Mouse (Mus musculus) heart, embryonic 16.5 days (tissue): ENCODE data around the gene Tmem182. TPM values are rescaled to one million over a fixed set of nuclear protein-coding genes. Genes with fewer than 3 reads are reported as not detected.

Experiments
- ATAC-seq: fragments of 200-750 bp; cut with Nextera tagmentation; replicated peaks from 2 replicates; pipeline ENCODE4 v1.8.0; 2017; ENCODE audit warnings: moderate number of reproducible peaks; ENCODE audit not compliant: insufficient read depth, low FRiP score; ENCODE audit errors: extremely low read depth
- H3K27ac ChIP-seq: fragments of 300-500 bp; sonication (generic); 2 replicates; pipeline ENCODE4 v1.5.1; 2014; ENCODE audit warnings: mild to moderate bottlenecking, low read length, control low read depth, moderate library complexity
- H3K27me3 ChIP-seq: fragments of 300-500 bp; sonication (generic); 2 replicates; pipeline ENCODE4 v1.6.1; 2014; ENCODE audit warnings: low read length, mixed read lengths; ENCODE audit not compliant: control insufficient read depth, insufficient read depth
- H3K36me3 ChIP-seq: fragments of 300-500 bp; sonication (generic); 2 replicates; pipeline ENCODE4 v1.6.1; 2014; ENCODE audit not compliant: control insufficient read depth, insufficient read depth
- H3K4me1 ChIP-seq: fragments of 300-500 bp; sonication (generic); 2 replicates; pipeline ENCODE4 v1.6.1; 2014; ENCODE audit warnings: low read length, mixed read lengths; ENCODE audit not compliant: control insufficient read depth, insufficient read depth
- H3K4me2 ChIP-seq: fragments of 300-500 bp; sonication (generic); 2 replicates; pipeline ENCODE4 v1.6.1; 2014; ENCODE audit warnings: low read depth, mild to moderate bottlenecking, control low read depth, low read length
- H3K4me3 ChIP-seq: fragments of 300-500 bp; sonication (generic); 2 replicates; pipeline ENCODE4 v1.5.1; 2014; ENCODE audit warnings: mild to moderate bottlenecking, control low read depth, low read length
- H3K9ac ChIP-seq: fragments of 300-500 bp; sonication (generic); 2 replicates; pipeline ENCODE4 v1.6.1; 2014; ENCODE audit warnings: low read length, control low read depth
- H3K9me3 ChIP-seq: fragments of 300-500 bp; sonication (generic); replicated peaks from 2 replicates; pipeline ENCODE4 v1.6.1; 2016; ENCODE audit warnings: low read length; ENCODE audit not compliant: control insufficient read depth
- WGBS: fragments of 180-500 bp; shearing (Covaris S2); extraction: QIAGEN DNeasy Blood & Tissue Kit; methylation state at CpG from one replicate; pipeline ENCODE4 v1.1.7; 2014; 5-methylcytosine and 5-hydroxymethylcytosine counted together
- polyA plus RNA-seq: library from polyadenylated mRNA; unstranded; fragments of >200 nt; fragmentation: Nextera tagmentation; extraction: Ambion mirVana; gene quantifications from 2 replicates; pipeline ENCODE4 v1.2.1, GENCODE M21; 2015

The Tmem182 gene
- polyA plus RNA-seq, 1 experiment from 2014 or later = 58.2 TPM

DNA sequence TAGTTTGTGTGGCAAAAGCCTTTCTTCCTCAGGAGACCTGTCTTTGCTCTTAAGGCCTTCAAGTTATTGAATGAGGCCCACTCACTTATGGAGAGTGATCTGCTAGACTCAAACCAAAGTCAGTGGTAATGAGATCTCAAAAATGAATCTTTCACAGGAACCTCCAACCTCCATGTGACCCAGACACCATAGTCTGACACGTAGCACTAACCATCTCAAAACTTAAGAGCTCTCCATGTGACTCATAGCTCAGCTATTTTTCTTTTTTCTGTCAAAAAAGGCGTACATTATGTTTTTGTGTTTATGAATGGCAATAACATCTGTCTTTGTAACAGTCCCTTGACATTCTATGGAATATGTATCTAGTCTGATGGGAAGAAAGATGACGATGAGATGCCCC lies 3.2 kb downstream of the Tmem182 start:
- Histone ChIP-seq H3K9me3 (no peaks in the 10 kb centered on the region), H3K4me3 (no peak overlapping the region), H3K9ac (no peak overlapping the region), H3K4me2 (no peak overlapping the region), H3K36me3 (no peaks in the 10 kb centered on the region), H3K4me1 (peaks cover 9% of the 10 kb centered on the region), H3K27ac (no peak overlapping the region), H3K27me3 (no peaks in the 10 kb centered on the region)
- no peak for ATAC-seq
- 77% methylated on average over 3 of the region's 3 CpGs for WGBS

- WGBS = 69% methylated on average over 16 of the region's 16 CpGs
- H3K4me3 ChIP-seq = no peak overlapping the region
- ATAC-seq = no peak
- H3K4me2 ChIP-seq = no peak overlapping the region
- no peaks in the 10 kb centered on the region; the same call in 1 of the 2 replicates for H3K36me3 ChIP-seq
- peaks cover 13% of the 10 kb centered on the region for H3K4me1 ChIP-seq
- H3K27ac ChIP-seq = no peak overlapping the region
- H3K9me3 ChIP-seq = no peaks in the 10 kb centered on the region
- no peaks in the 10 kb centered on the region for H3K27me3 ChIP-seq
- H3K9ac ChIP-seq = no peak overlapping the region
Measured at GRCm38 (mm10) chr1:40815071-40815845, 9.9 kb downstream of the Tmem182 start.

DNA sequence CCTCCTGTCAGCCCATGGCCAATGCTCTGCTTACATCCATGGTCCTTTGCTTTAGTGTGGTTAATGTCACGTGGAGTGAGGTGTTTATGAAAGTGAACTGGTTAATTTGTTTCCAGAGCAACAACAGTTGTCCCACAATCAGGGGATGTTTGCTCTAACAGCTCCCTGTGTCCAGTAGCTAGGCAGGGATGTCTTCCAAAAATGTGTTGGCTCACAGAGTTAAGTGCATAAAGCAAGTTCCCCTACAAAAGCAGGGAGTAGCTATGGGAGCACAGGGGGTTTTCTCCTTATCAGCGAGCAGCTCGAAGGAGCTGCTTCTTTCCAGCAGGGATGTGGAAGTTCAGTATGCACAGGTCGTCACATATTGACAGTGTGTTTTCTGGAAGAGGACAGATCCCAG lies 19.1 kb downstream of the Tmem182 start:
- Histone ChIP-seq H3K36me3 (no peaks in the 10 kb centered on the region), H3K27ac (no peak overlapping the region), H3K4me2 (no peak overlapping the region), H3K4me3 (no peak overlapping the region), H3K27me3 (no peaks in the 10 kb centered on the region), H3K9me3 (no peaks in the 10 kb centered on the region), H3K9ac (no peak overlapping the region), H3K4me1 (peaks cover 13% of the 10 kb centered on the region)
- 40% methylated on average over 4 of the region's 4 CpGs for WGBS
- ATAC-seq = no peak

GRCm38 (mm10) chr1:40824936-40825335 lies 19.5 kb downstream of the Tmem182 start:
- H3K4me1 ChIP-seq = peaks cover 16% of the 10 kb centered on the region
- H3K27me3 ChIP-seq = no peaks in the 10 kb centered on the region
- H3K9me3 ChIP-seq = no peaks in the 10 kb centered on the region
- WGBS = 68% methylated on average over 8 of the region's 8 CpGs
- ATAC-seq = no peak
- H3K4me3 ChIP-seq = no peak overlapping the region
- no peak overlapping the region for H3K4me2 ChIP-seq
- no peak overlapping the region for H3K27ac ChIP-seq
- no peak overlapping the region for H3K9ac ChIP-seq
- H3K36me3 ChIP-seq = no peaks in the 10 kb centered on the region

DNA sequence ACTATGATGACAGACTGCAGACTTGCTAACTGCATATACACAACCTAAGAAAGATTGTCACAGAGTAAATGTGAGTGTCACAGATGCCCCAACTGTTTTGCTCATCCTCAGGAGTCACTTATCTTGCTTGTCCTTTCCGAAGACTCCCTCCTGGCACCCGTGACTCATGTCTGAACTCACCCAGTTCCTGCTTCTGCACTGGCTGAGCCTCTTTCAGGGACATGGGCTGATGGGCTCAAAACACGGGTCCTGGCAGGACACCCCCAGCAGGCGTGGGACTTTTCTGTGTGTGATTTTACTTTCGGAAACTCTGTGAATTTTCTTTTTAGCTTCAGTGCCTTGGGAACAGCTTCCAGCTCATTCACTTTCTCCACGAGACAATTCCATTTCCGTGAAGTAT lies 20.4 kb downstream of the Tmem182 start:
- Histone ChIP-seq H3K36me3 (no peaks in the 10 kb centered on the region), H3K4me2 (no peak overlapping the region), H3K27me3 (no peaks in the 10 kb centered on the region), H3K27ac (no peak overlapping the region), H3K9ac (no peak overlapping the region), H3K9me3 (no peaks in the 10 kb centered on the region), H3K4me1 (peaks cover 16% of the 10 kb centered on the region), H3K4me3 (no peak overlapping the region)
- ATAC-seq = no peak
- 53% methylated on average over 7 of the region's 7 CpGs for WGBS

DNA sequence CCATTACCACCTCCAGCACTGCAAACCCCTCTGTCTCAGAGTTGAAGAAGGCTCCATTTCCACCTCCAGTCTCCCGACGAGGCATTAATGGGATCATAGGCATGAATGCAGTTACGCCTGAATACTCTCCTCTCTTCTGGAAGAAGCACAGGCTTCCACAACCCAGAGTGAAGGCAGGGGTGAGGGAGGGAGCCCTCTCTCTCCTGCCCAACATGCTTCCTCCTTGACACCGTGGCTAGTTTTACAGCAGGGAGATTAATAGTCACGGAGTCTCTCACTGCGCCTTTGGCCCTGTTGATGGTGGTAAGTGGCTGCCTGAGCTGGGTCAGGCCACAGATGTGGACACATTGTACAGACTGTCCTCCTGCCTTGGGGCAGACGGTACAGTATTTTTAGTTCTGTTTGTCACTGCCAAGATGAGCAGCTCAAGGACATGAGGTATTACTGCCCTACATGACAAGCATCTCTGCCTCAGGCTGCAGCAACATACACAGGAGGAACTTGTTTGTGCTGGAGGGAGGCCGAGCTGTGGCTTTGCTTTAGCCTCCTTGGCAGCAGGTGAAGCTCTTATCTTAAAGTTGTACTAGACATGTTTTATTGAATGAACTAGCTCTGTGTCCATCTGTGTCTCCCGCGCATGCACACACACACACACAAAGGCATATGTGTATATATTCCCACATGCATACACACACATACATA lies 24.0 kb downstream of the Tmem182 start:
- no peaks in the 10 kb centered on the region for H3K27me3 ChIP-seq
- ATAC-seq = peak; percentile 78
- no peak overlapping the region for H3K4me3 ChIP-seq
- no peaks in the 10 kb centered on the region for H3K36me3 ChIP-seq
- H3K9me3 ChIP-seq = no peaks in the 10 kb centered on the region
- H3K4me1 ChIP-seq = peaks cover 14% of the 10 kb centered on the region
- no peak overlapping the region for H3K4me2 ChIP-seq
- peak overlapping the region; percentile 64 for H3K27ac ChIP-seq
- peak overlapping the region; percentile 20; the same call in 1 of the 2 replicates for H3K9ac ChIP-seq
- WGBS = 56% methylated on average over 10 of the region's 10 CpGs

GRCm38 (mm10) chr1:40830712-40831507 lies 25.5 kb downstream of the Tmem182 start:
- no peak for ATAC-seq
- peaks cover 10% of the 10 kb centered on the region for H3K4me1 ChIP-seq

GRCm38 (mm10) chr1:40835468-40835867 lies 30.1 kb downstream of the Tmem182 start:
- WGBS = 76% methylated on average over 4 of the region's 4 CpGs
- H3K9me3 ChIP-seq = no peaks in the 10 kb centered on the region
- no peak overlapping the region for H3K4me3 ChIP-seq
- H3K36me3 ChIP-seq = no peaks in the 10 kb centered on the region
- no peaks in the 10 kb centered on the region for H3K4me1 ChIP-seq
- ATAC-seq = no peak
- H3K27ac ChIP-seq = no peak overlapping the region
- H3K27me3 ChIP-seq = no peaks in the 10 kb centered on the region
- H3K9ac ChIP-seq = no peak overlapping the region
- H3K4me2 ChIP-seq = no peak overlapping the region

More at GRCm38 (mm10) chr1:40830712-40831507, 25.5 kb downstream of the Tmem182 start:
- no peaks in the 10 kb centered on the region for H3K36me3 ChIP-seq
- no peak overlapping the region for H3K4me3 ChIP-seq
- no peaks in the 10 kb centered on the region for H3K27me3 ChIP-seq
- H3K9ac ChIP-seq = no peak overlapping the region
- no peak overlapping the region for H3K27ac ChIP-seq
- H3K4me2 ChIP-seq = no peak overlapping the region
- WGBS = 77% methylated on average over 4 of the region's 4 CpGs
- no peaks in the 10 kb centered on the region for H3K9me3 ChIP-seq
